Mouse (Mus musculus) limb, embryonic 11.5 days (tissue): ENCODE measurements around the gene Rnf40. TPM values are rescaled to one million over a fixed set of nuclear protein-coding genes. Genes with fewer than 3 reads are reported as not detected.

Experiments
- ATAC-seq: fragments of 200-750 bp; cut with Nextera tagmentation; 2 replicates; pipeline ENCODE4 v1.8.0; 2017; ENCODE audit warnings: low read depth; ENCODE audit not compliant: insufficient number of reproducible peaks, low FRiP score, low TSS enrichment
- DNase-seq: peaks from one replicate; pipeline ENCODE4 v3.0.0-alpha.2; 2015; ENCODE audit warnings: low spot score
- H3K27ac ChIP-seq: fragments of 300-500 bp; sonication (generic); replicated peaks from 2 replicates; pipeline ENCODE4 v1.5.1; 2014; ENCODE audit warnings: low read depth, mild to moderate bottlenecking, low read length
- H3K27me3 ChIP-seq: fragments of 300-500 bp; sonication (generic); 2 replicates; pipeline ENCODE4 v1.6.1; 2014; ENCODE audit warnings: mild to moderate bottlenecking, low read length, mixed read lengths; ENCODE audit not compliant: control insufficient read depth, insufficient read depth
- H3K36me3 ChIP-seq: fragments of 300-500 bp; sonication (generic); 2 replicates; pipeline ENCODE4 v1.6.1; 2014; ENCODE audit warnings: mild to moderate bottlenecking, low read length, moderate library complexity, mixed read lengths; ENCODE audit not compliant: control insufficient read depth, insufficient read depth
- H3K4me1 ChIP-seq: fragments of 300-500 bp; sonication (generic); 2 replicates; pipeline ENCODE4 v1.6.1; 2014; ENCODE audit warnings: low read length, mixed read lengths; ENCODE audit not compliant: control insufficient read depth, insufficient read depth
- H3K4me2 ChIP-seq: fragments of 300-500 bp; sonication (generic); 2 replicates; pipeline ENCODE4 v1.6.1; 2014; ENCODE audit warnings: low read depth, mild to moderate bottlenecking, moderate library complexity; ENCODE audit not compliant: severe bottlenecking
- H3K4me3 ChIP-seq: fragments of 300-500 bp; sonication (generic); 2 replicates; pipeline ENCODE4 v1.5.1; 2014; ENCODE audit warnings: low read depth, low read length
- H3K9ac ChIP-seq: fragments of 300-500 bp; sonication (generic); 2 replicates; pipeline ENCODE4 v1.6.1; 2014; ENCODE audit warnings: mild to moderate bottlenecking, low read length
- H3K9me3 ChIP-seq: fragments of 300-500 bp; sonication (generic); 2 replicates; pipeline ENCODE4 v1.6.1; 2016; ENCODE audit warnings: low read length; ENCODE audit not compliant: control insufficient read depth
- WGBS: fragments of 180-500 bp; shearing (Covaris S2); extraction: QIAGEN DNeasy Blood & Tissue Kit; methylation state at CpG from one replicate; pipeline ENCODE4 v1.1.7; 2014; 5-methylcytosine and 5-hydroxymethylcytosine counted together
- polyA plus RNA-seq: library from polyadenylated mRNA; unstranded; fragments of >200 nt; fragmentation: Nextera tagmentation; extraction: Ambion mirVana; gene quantifications from 2 replicates; pipeline ENCODE4 v1.2.1, GENCODE M21; 2014

The Rnf40 gene
- 44.3 and 49.1 TPM in 2 replicates for polyA plus RNA-seq

DNA sequence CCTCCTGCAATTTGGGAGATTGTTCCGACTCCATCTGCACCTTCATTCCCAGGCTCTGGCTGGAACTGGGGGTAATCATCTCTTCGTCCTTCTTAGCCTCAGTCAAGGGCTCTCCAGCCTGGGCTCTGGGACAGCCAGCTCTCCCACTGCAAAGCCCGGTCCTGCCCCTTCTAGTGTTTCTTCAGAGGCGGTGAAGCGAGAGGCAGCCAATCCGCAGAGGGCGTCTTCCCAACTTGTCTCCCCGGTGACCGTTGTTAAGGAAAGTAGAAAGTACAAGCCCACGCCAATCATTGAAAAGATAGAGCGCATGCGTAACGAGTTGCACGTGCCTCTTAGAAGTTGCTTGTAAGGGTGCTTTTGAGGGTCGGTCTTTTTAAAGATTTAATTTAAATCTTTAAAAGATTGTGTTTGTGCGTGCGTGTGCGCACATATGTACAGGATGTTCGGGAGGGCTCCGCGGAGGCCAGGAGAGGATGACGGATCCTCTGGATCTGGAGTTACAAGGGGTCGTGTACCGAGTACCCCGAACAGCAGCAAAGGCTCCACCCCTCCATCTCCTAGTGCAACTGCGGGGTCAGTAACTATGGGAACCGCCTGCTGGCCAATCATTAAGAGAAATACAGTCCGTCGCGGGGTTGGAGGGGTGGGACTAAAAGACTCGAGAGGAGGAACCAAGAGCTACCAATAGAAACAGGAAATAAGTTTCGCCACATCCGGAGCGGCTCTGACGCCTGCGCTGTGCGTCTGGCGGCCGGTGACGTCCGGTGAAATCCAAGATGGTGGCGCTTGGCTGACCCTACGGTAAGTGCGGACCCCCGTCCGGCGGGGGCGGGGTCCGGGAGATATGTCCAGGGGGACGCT is at the start of gene Rnf40, which contains the start of gene Ccdc189:
TSS of gene Rnf40 (plus strand) at position 757 of the 861 bp plus-strand sequence.
TSS of gene Ccdc189 (minus strand) at position 585 of the 861 bp plus-strand sequence.
- Histone ChIP-seq H3K36me3 (peaks cover 18% of the 10 kb centered on the region), H3K9ac (peak within 1 kb of the TSS; percentile 79), H3K4me1 (peaks cover 3% of the 10 kb centered on the region), H3K27me3 (no peaks in the 10 kb centered on the region), H3K27ac (peak within 1 kb of the TSS; percentile 30; the same call in 1 of the 2 replicates), H3K4me2 (peak within 1 kb of the TSS; percentile 72), H3K9me3 (no peaks in the 10 kb centered on the region), H3K4me3 (peak within 1 kb of the TSS; percentile 91)
- under 1% methylated on average over 50 of the region's 50 CpGs for WGBS
- DNase-seq (peak; percentile 94), ATAC-seq (peak; percentile 99)

DNA sequence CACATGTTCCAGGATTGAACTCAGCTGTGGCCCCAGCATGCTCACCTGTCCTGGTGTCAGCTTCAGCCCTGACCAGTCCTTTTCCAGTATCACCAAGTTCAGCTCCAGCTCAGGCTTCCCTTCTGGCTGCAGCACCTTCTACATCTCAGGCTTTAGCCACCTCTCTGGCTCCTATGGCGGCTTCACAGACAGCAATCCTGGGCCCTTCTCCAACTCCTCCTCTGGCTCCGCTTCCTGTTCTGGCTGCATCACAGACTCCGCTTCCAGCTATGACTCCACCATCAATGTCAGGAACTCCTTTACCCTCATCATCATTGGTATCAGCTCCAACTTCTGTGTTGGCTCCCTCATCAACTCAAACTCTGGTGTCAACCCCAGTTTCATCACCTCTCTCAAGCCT is 46.9 kb upstream of the Rnf40 start:
- Histone ChIP-seq H3K4me2 (no peak overlapping the region), H3K27ac (no peak overlapping the region), H3K4me1 (no peaks in the 10 kb centered on the region), H3K36me3 (peaks cover 57% of the 10 kb centered on the region), H3K9ac (no peak overlapping the region), H3K9me3 (no peaks in the 10 kb centered on the region), H3K27me3 (no peaks in the 10 kb centered on the region), H3K4me3 (no peak overlapping the region)
- DNase-seq (no peak), ATAC-seq (no peak)
- WGBS, result 98% methylated on average over 3 of the region's 3 CpGs

DNA sequence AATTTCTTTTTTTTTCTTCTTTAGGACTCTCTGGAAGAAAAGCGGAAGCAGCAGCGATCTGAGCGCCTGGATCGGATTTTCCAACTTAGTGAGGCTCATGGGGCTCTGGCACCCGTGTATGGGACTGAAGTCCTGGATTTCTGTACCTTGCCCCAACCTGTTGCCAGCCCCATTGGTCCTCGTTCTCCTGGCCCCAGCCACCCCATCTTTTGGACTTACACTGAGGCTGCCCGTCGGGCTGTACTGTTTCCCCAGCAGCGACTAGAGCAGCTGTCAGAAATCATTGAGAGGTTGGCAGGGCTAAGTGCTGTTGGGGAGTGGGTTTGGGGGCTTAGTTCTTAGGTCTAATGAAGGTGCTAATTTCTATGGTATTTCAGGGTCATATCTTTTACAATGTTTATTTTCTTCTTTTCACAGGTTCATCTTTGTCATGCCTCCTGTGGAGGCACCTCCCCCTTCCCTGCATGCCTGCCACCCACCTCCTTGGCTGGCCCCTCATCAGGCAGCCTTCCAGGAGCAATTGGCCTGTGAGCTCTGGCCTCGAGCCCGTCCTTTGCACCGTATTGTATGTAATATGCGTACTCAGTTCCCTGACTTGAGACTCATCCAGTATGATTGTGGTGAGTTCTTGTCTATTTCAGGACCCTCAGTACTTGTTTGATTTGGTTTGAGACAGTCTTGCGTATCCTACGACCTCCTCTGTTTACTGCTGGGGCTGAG is 39.3 kb upstream of the Rnf40 start:
- no peak overlapping the region for H3K27ac ChIP-seq
- no peak for DNase-seq
- H3K4me3 ChIP-seq, result no peak overlapping the region
- H3K4me2 ChIP-seq, result no peak overlapping the region
- 89% methylated on average over 15 of the region's 15 CpGs for WGBS
- H3K9me3 ChIP-seq, result no peaks in the 10 kb centered on the region
- no peak overlapping the region for H3K9ac ChIP-seq
- no peak for ATAC-seq
- H3K27me3 ChIP-seq, result no peaks in the 10 kb centered on the region
- H3K36me3 ChIP-seq, result peaks cover 22% of the 10 kb centered on the region
- no peaks in the 10 kb centered on the region for H3K4me1 ChIP-seq

DNA sequence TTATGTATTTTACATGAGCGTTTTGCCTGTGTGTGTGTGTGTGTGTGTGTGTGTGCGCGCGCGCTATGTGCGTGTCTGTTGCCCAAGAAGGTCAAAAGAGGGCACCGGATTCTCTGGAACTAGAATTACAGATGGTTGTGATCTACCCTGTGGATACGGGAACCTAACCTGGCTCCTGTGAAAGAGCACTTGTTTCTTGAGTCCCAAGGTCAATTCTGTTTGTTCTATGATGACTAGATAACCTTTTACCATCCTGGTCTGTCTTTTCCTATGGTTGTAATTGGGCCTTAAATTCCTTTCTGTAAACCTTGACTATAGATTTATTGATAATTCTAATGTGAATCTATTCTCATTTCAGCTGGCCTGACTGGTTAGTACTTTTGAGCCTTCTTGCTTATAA is 37.0 kb upstream of the Rnf40 start:
- H3K4me1 ChIP-seq, result no peaks in the 10 kb centered on the region
- no peak overlapping the region for H3K9ac ChIP-seq
- H3K27me3 ChIP-seq, result no peaks in the 10 kb centered on the region
- no peaks in the 10 kb centered on the region for H3K9me3 ChIP-seq
- 96% methylated on average over 8 of the region's 8 CpGs for WGBS
- peaks cover 27% of the 10 kb centered on the region for H3K36me3 ChIP-seq
- ATAC-seq (no peak), DNase-seq (no peak)
- no peak overlapping the region for H3K4me2 ChIP-seq
- no peak overlapping the region for H3K27ac ChIP-seq
- no peak overlapping the region for H3K4me3 ChIP-seq

DNA sequence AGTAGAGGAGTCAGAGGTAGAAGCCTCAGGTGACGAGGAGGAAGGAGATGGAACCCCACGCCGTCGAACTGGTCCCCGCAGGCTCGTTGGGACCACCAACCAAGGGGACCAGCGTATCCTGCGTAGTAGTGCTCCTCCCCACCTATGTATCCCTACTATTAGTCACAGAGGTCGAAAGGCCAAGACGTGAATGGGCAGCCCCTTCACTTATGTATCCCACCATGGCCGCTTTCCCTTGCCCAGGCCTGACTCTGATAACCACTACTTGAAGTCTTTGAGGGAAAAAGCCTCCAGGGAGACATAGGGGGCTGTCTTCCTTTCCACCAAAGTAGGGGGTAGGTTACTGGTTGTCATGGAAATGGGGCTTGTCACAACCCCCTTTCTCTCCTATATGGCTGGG is 28.0 kb upstream of the Rnf40 start:
- Histone ChIP-seq H3K4me1 (no peaks in the 10 kb centered on the region), H3K9ac (no peak overlapping the region), H3K27me3 (no peaks in the 10 kb centered on the region), H3K36me3 (peaks cover 28% of the 10 kb centered on the region), H3K27ac (no peak overlapping the region), H3K9me3 (no peaks in the 10 kb centered on the region), H3K4me3 (no peak overlapping the region), H3K4me2 (no peak overlapping the region)
- ATAC-seq (no peak), DNase-seq (no peak)
- WGBS, result 95% methylated on average over 11 of the region's 11 CpGs

DNA sequence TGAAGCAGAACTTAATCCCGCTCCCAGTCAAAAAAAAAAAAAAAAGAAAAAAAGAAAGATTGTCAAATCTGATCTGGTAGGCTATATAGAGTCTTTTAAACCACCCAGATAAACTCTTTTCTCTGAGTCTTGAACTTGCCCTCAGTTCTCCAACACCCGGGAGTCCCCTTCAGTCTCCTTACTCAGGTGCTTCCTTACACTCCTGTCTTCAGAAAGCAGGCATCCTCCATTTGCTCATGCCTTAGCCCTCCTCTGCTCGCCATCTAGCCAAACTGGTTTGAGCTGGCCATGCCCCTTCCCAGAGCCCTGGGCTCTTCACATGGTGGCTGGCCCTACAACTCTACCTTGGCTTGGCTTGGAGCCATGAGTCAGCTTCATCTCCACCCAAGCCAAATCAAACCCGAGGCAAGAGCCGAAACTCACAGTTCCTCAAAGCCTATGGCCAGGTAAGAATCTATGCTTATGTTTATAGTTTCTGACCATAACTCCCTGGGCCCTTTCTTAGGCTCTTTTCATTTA is 27.2 kb upstream of the Rnf40 start, which contains the start of gene Tmem265:
TSS of gene Tmem265 (plus strand) at position 51 of the 519 bp plus-strand sequence.
- H3K9ac ChIP-seq, result no peak within 1 kb of the TSS
- 95% methylated on average over 5 of the region's 5 CpGs for WGBS
- no peaks in the 10 kb centered on the region for H3K27me3 ChIP-seq
- DNase-seq (no peak), ATAC-seq (no peak)
- no peak within 1 kb of the TSS for H3K4me3 ChIP-seq
- no peaks in the 10 kb centered on the region for H3K4me1 ChIP-seq
- no peak within 1 kb of the TSS for H3K4me2 ChIP-seq
- H3K36me3 ChIP-seq, result peaks cover 28% of the 10 kb centered on the region
- H3K27ac ChIP-seq, result no peak within 1 kb of the TSS
- H3K9me3 ChIP-seq, result no peaks in the 10 kb centered on the region

DNA sequence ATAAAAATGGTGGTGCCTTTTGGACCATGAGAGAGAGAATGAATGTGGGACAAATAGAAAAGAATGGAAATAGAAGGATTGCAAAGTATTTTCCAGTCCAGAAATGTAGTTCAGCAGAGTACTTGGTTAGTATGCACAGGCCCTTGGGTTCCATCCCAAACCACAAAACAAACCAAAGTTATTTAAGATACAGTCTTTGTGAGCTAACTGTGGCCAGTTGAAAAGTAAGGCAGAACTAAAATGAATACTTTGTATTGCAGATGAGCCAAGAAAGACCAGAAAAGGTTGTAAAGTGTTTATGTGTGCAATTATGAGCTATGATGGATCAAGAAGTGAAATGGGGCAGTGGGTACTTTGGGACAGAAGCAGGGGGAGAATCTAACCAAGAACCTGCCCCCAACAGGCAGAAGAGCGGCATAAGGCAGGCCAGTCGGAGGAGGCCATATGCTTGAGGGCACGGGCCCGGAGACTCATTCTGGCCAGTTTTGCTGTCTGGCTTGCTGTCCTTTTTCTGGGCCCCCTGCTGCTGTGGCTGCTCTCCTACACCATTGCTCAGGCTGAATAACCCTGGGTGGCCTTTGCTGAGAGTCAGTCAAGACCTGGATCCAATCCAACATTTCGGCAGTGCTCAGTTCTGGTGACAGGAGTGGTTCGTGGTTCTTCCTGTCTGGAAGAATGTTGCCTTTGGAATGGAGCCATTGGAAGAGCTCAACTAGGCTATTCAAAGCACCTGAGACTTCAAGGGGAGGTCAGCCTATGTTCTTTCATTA is 24.0 kb upstream of the Rnf40 start:
- H3K27me3 ChIP-seq, result no peaks in the 10 kb centered on the region
- H3K27ac ChIP-seq, result no peak overlapping the region
- H3K4me3 ChIP-seq, result no peak overlapping the region
- no peaks in the 10 kb centered on the region for H3K4me1 ChIP-seq
- 88% methylated on average over 6 of the region's 6 CpGs for WGBS
- DNase-seq (no peak), ATAC-seq (no peak)
- H3K36me3 ChIP-seq, result peaks cover 13% of the 10 kb centered on the region; the same call in 1 of the 2 replicates
- no peak overlapping the region for H3K4me2 ChIP-seq
- no peak overlapping the region for H3K9ac ChIP-seq
- H3K9me3 ChIP-seq, result no peaks in the 10 kb centered on the region
